Mouse (Mus musculus) heart, postnatal 0 days (tissue): Measurements from ENCODE around the gene Srrm3.

Source experiments
- CTCF ChIP-seq: IDR thresholded peaks from 2 replicates; pipeline ENCODE4 v1.5.1; 2016; ENCODE audit warnings: antibody characterized with exemption, control low read depth, low read depth
- EP300 ChIP-seq: IDR thresholded peaks from 2 replicates; pipeline ENCODE4 v1.6.1; 2016; ENCODE audit warnings: antibody characterized with exemption, low read depth

- TF ChIP-seq CTCF (no peak), EP300 (no peak)
Observed at GRCm38 (mm10) chr5:135906846-135907245, 100.2 kb downstream of the Srrm3 start.
